Mouse (Mus musculus): ENCODE measurements around the gene Ptger1.
A peak's percentile ranks its signal among the peaks of the same experiment; 100 is the strongest.

The Ptger1 gene

DNA sequence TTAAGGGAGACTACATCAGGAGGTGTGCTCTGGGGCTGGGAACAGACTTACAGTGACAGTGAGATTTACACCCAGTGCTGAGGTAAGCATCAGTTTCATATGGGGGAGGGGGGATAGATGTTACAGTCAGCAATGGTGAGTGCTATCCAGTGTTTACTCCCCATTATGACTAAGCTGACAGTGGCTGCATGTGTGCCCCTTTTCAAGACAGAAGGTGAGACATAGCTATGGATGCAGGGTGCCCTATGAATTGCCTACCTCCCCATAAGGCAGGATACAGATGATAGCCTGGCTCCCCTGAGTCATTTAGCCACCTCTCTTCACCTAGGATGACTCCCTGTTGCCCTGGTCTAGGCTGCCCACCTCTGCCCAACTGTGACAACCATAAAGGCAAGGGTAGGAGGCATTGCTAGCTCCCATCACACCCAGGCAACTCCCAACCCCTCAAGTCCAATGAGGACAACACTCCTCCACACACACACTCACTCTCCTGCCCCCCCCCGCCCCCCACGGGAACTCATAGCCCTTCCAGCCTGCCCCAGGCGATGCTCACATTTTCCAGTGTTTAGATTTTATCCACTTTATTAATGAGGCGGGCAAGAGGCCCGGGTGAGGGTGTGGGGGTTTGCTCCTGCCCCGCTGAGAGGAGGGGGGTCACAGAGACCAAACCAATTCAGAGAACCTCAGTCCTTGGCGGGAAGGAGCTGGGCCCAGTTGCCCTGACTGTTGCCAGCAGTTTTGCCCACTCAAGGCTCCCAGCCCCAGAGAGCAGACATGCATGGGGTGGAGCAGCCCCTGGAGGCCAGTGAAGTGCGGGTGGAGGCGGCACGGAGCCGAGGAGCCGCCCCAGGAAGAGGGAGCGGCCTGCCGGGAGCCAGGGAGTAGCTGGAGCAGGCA is at the start of gene Ptger1:
Gene Ptger1 (plus strand): TSS at position 710 of the 897 bp plus-strand sequence.
- DNase-seq (ENCODE audit: low spot score in 2 of 2): peak; percentile 50 to 71

DNA sequence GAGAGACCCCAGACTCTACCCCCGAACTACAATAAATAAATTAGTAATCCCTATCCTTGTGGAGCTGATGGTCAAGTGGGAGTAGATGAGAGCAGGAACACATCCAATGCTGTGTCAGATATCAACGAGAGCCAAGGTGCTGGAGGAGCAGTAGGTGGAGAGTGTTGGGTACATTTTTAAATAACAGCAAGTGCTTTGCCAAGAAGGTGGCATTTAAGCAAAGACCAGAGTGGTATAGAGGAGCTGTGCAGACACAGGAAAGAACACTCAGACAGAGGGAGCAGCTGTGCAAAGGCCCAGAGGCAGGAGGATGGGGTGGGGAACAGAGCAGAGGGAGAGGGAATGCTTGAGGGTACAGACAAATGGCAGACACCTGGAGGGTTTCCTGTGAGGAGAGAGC is 49.4 kb upstream of the Ptger1 start:
- DNase-seq (ENCODE audit: low spot score in 2 of 2): no peak

DNA sequence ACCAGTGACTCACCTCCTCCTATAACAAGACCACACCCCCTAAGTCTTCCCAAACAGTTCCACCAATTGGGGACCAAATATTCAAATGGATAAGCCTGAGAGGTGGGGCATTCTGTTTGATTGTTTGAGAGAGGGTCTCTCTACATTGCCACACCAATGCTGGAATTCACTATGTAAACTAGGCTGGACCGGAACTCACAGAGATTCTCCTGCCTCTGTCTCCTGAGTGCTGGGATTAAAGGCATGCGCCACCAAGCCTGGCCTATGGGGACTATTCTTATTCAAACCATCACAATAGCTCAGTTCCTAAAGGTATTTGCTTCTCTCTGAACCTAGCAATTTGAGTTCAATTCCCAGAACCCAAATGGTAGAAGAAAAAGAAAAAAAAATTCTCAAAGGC is 47.9 kb upstream of the Ptger1 start:
- no peak for DNase-seq (ENCODE audit: low spot score in 2 of 2)

DNA sequence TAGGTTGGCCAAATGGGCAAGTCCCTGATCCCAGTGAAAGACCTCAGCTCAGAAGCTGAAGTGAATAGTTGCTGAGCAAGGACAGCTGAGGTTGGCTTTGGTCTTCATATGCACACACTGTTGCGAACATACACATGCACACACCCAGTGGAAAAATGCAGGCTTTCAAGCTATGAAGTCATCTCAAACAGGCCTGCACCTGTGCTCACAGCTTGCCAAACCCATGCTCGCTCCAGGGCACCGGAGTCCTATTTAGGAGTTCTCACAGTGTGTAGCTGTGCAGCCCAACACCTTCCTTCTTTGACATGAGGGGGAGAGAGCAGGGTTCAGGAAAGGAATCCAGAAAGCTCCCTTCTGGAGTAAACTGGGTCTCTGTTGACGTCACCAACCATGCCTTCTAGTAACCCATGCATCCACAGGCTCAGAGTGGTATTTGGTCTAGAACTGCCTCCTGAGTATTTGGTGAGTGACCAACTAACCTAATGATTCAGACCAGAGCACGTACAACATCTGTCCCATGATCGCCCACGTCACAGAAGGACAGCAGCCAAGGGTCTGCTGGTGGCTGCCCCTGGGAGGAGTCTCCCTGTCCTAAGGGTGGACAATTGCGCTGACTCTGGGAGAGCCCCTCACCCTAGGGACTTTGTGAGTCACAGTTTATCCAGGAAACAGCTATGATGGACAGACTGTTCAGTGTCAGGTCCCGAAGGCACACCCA is 46.8 kb upstream of the Ptger1 start:
- DNase-seq (ENCODE audit: low spot score in 2 of 2): peak; percentile 60 to 63

DNA sequence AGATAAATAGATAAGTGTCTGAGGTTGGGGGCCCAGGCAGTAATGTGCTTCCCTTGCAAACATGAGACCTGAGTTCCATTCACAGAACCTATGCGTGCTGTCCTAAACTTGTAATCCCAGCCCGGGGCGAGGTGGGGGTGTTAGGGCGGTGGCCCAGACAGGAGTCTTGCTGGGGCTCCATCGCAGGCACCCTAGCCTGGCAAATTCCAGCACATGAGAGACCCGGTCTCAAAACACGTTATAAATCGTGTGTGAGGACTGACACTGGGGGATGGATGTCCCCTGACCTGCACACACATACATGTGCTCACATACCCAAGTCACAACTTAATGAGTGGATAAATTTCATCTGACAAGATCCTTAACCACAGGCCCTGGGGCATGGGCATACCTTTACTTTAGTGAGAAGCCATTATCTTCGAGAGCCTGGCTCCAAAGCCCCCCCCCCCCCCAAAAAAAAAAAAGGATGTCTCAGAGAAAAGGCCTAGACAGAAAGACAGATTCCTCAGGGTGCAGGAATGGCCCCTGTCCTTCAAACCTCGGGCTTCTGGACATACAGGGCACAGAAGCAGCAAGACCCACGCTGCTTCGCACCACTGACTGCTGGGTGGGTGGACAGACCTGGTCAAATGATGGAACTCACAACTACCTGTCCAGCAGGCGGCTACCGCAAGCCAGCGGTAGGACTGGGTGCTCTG is 44.6 kb upstream of the Ptger1 start:
- no peak for DNase-seq (ENCODE audit: low spot score in 2 of 2)

DNA sequence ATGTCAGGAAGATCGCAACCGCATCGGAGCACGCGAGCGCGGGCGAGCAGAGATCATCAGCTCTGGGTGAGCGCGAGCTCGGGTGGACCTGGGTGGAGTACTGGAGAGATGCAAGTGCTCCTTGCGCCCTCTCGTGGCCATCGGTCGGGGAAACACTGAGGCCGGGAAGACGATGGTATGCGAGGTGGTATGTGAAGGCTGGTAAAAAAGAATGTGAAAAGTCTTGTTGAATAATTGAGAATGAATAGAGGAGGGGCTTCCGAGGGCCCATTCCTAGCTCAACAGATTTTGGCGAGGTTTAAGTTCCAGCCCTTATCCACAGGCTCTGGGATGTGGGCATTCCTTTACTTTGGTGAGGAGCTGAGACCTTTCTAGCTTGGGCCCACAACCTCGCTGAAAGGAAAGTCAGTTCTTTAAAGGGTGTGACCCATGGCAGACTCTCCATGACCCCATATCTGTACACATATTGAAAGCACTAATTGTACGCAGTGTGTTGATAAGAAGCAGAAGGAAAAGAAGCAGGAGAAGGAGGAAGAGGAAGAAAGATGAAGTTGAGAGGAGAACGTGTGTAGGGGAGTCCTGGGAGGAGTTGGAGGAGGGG is 44.0 kb upstream of the Ptger1 start:
- peak; percentile 83 to 89 for DNase-seq (ENCODE audit: low spot score in 2 of 2)

DNA sequence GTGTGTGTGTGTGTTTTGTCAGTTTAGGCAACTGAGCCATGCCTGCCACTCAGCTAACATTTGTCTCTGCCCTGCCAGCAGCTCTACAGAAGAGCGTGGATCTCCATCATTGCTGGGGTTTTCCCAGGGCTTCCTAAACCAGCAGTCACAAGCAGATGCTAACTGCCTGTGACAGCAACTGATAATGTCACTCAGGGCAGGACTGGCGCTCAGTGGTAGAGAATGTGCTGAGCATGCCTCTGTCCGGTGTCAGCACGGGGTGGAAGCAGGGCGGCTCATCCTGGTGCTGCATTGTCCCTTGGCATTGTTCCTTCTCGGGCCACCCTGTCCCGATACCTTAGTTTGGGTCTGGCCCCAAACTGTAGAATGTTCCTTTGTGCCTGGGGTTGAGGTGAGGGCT is 42.9 kb upstream of the Ptger1 start:
- DNase-seq (ENCODE audit: low spot score in 2 of 2): no peak

DNA sequence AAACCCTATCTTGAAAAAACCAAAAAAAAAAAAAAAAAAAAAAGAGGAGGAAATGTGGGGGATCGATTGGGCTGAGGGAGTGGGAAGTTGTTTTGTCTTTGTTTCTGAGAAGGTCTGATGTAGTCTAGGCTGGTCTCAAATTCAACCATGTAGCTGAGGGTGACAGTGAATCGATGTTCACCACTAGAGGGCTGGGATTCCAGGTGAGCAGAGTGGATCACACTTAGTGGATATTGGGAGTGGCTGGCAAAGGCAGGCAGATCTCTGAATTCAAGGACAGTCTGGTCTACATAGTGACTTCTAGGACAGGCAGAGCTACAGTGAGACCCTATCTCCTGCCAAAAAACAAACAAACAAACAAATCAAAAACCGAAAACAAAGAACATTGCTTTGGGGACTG is 41.7 kb upstream of the Ptger1 start:
- DNase-seq (ENCODE audit: low spot score in 2 of 2): no peak

DNA sequence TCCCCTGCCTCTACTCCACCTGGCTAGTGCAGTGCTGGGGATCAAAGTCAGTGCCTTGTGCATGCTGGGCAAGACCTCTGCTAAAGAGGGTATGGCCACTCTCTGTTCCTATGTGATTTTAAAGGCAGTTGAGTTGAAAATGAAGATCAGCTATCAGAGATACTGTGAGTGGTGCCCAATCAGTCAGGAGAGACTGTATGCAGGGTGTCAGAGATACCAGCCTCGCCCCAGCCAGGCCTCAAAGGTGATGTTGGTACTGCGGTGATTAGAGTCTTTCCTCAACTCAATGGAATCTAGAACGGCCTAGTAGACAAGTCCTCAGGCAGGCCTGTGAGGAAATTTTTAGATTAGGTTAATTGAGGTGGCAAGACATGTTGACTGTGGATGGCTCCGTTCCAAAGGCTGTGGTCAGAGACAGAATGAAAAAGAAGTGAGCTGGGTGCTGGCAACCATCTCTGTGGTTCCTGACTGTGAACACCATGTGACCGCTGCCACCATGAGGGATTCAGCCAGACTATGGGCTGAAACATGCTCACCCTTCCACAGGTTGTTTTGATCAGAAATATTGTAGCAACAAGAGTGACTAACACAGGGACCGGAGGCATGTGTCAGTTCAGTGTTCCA is 40.7 kb upstream of the Ptger1 start:
- no peak for DNase-seq (ENCODE audit: low spot score in 2 of 2)

DNA sequence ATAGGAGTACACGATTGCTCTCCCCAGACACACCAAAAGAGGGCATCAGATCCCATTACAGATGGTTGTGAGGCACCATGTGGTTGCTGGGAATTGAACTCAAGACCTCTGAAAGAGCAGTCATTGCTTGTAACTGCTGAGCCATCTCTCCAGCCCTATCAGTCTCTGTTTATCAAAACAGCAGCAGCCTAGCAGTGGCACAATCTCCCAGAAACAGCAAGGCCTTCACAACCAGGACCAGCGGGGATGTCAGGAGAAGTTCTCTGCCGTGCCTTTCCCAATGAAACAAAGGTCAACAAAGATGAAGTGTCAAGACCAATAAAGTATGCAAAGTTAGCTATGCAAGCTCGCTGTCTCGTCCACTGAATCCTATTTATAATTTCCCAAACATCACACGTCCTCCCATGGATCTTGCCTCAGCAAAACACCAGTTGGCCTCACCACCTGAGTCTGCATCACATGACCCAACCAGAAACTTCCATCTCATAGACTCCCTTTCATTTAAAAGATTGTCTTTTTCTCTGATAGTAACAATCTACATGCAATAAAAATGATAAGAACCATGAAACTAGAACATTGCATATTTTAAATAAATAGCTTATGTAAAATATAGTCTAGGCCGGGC is 34.3 kb upstream of the Ptger1 start:
- no peak for DNase-seq (ENCODE audit: low spot score in 2 of 2)

DNA sequence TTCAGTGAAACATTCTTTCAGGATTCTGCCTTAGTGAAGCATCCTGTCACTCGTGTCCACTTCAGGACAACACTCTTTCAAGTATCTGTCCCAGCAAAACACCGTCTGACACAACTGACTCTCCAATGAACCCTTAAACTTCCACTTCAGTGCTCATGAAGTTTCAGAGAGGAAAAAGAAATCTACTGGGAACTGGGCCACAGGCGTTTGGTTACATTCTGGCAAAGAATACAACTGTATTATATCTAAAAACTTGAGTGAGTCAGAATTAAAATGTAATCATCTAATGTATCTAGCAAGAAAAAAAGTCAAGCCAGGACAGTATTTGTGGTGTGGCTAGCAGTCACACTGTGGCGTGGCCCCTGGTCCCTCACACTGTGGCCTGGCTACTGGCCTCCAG is 27.6 kb upstream of the Ptger1 start:
- DNase-seq (ENCODE audit: low spot score in 2 of 2): no peak

DNA sequence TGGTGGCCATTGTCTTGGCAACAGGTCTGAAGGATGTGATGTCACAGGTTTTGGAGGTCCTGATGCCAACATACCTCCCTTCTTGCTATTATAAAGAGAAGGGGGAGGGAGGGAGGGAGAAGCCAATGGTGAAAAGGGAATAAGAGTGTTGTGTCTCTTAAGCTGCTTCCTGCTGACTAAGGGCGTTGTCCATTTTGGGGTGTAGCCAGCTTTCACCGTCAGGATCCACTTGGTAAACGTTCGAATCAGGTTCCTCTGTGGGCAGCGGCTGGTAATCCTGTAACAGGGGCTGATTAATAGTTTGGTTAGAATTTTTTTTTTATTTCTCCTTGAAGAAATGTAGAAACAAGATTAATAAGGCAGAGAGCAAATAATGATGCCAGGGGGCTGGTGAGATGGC is 26.8 kb upstream of the Ptger1 start:
- no peak for DNase-seq (ENCODE audit: low spot score in 2 of 2)

DNA sequence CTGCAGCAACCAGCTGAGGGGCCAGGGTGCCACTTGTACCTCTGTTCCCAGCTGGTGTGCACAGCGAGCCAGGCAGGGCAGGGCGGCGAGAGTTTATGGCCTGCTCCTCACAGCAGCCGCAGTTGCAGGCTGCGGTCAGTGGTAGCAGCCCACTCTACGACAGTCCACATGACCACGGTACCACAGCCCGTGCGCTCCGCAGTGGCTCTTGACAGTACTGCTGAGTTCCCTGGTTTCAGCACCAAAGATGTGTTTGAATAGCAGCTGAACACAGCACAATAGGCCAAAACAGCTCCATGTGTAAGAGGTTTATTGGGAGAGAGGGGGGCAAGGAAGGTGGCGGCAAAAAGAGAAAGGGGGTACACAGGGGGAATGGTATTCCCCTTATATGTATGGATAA is 19.0 kb upstream of the Ptger1 start:
- no peak for DNase-seq (ENCODE audit: low spot score in 2 of 2)

DNA sequence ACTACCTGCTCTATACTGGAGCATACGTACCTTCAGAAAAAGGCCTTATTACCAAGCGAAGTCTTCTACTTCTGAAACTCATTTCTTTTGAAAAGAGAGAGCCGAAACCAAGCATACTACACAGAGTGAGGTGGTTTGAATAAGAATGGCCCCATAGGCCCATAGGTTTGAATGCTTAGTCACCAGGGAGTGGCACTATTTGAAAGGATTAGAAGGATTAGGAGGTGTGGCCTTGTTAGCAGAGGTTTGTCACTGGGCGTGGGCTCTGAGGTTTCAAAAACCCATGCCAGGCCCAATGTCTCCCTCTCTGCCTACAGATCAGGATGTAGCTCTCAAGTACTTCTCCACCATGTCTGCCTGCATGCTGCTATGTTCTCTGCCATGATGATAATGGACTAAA is 18.4 kb upstream of the Ptger1 start:
- DNase-seq (ENCODE audit: low spot score in 2 of 2): no peak

DNA sequence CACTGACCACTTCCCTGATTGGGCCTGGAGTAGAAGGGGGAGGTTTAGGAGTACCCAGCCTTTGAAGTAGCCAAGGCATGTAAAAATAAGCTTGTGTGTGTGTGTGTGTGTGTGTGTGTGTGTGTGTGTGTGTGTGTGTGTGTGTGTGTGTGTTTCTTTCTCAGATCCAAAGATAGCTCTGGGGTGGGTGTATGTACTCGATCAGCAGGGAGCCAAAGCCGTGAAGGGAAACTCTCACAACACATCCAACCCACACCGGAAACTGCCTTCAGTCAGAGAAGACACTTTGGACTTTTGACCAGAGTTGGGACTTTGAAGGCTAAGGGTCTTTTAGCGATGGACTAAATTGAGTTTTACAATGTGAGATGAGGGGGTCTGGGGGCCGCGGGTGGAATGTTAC is 16.8 kb upstream of the Ptger1 start:
- no peak for DNase-seq (ENCODE audit: low spot score in 2 of 2)

DNA sequence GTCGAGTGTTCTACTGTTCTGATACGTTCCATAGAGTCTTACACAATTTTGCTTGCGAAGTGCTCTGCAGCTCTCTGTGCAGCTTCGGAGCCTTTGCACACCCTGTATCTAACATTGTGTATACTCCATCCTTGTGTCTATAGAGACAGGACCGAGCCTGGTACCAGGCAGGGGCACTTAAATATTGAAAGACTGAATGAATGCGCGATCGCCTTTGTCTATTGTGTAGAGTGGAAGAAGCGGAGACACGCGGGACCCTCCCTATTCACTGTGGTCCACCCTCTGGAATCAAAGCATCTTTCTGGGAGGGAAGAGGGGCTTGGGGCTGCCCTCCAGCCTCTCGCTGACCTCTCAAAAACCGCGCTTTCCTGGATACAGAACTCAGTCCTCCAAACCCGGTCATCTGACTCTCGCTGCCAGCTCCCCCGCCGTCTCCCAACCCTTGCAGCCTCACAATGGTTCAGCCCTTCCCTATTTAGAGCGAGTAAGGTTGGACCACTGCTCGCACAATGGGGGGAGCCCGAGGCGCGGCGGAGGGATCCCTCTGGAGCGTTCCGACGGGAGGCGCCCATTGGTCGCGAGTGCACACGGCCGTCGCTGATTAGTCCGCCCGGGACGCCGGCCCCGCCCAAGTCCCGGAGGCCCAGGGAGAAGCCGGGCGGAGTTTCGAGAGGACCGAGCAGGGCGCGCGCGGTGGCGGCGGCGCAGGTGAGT is 14.3 kb upstream of the Ptger1 start, which contains the start of gene Gipc1:
Gene Gipc1 (plus strand): TSS at position 648 of the 714 bp plus-strand sequence.
- peak; percentile 91 to 96 for DNase-seq (ENCODE audit: low spot score in 2 of 2)

DNA sequence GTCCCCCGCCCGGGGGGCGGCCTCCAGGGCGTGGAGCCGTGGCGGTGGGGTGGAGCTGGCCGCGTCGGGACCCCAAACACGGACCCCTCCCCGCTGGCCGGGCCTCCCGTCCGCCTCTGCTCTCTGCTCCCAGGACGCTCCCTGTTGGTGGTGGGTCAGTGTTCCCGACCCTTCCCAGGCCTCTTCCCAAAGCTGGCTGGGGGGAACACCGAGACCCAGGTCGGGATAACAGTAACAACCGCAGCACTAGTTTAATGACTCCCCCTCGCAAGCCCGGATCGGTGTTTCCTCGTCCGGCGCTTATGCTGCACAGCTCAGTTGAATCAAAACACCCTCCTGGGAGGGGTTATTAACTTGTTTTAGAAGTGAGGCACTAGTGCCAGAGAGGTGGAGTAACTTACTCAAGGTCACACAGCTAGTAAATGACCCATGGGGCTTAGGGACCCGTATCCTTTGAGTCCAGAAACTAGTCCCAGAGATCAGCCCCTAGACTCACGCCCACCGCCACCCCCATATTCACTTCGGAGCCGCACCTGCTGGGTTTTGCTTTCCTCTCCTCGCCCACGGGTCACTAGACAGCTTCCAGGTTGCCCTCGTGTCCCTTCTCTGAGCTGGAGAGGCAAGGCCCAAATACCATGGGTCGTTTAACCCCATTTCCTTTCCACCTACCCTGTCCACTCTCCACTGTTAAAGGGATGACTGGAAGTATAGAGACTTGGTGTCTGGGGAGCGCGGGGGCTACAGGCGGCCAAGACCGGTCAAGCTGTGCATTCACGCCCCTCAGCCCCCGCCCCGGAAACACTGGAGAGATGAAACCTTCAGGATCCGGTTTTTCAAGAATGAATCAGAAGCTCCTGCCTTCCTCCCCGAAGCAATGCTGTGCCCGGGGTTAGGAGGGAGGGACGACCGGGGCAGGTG is 13.5 kb upstream of the Ptger1 start:
- DNase-seq (ENCODE audit: low spot score in 2 of 2): peak; percentile 53 to 70

DNA sequence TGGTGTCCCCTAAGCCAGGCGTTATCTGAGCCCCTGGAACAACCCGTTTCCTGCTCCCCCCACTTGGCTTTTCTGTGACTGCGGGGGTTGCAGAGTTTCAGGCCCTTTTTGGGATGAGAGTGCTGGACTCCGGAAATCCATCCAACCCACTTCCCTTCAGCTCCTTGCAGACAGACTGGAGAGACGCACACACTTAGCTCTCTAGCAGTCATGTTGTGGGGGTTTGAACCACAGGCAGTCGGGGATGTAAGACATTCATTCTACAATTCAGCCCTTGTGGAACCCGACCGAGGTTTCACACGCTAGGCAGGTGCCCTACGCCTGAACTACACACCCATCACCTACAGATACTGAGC is 12.8 kb upstream of the Ptger1 start:
- DNase-seq (ENCODE audit: low spot score in 2 of 2): no peak

DNA sequence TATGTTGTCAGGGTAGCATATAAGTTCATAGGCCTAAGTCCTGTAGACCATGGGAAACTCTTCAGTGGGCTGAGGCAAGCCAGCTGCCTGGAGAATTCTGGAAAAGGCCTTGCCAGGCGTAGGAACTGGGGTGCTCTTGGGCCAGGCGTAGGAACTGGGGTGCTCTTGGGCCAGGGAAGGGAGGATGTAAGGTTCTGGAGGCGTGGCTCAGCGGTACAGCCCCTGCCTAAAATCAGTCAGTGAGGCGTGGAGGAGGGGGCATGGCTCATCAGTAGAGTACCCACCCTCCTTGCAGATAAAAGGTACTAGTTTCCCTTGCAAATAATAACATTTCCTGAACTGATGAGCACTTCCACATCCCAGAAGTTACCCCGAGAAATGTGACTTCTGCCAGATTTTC is 11.8 kb upstream of the Ptger1 start:
- DNase-seq (ENCODE audit: low spot score in 2 of 2): no peak
